Mouse (Mus musculus) CH12.LX (cell line): Measurements from ENCODE around the gene Iqsec2.

Experiments used
- CTCF ChIP-seq, 2 experiments: IDR thresholded peaks in 1 of 2; conservative IDR thresholded peaks in 1 of 2; 2 replicates each; pipeline ENCODE4 v1.5.1; 2011 to 2012; ENCODE audit warnings: low read depth in 2 of 2, low read length in 2 of 2, improper control_type of control experiment in 1 of 2, inconsistent platforms in 1 of 2, mild to moderate bottlenecking in 1 of 2, moderate library complexity in 1 of 2
- GABPA ChIP-seq: IDR thresholded peaks from 2 replicates; pipeline ENCODE4 v1.6.1; 2012; ENCODE audit warnings: low read depth, low read length, improper control_type of control experiment, inconsistent platforms; ENCODE audit not compliant: insufficient replicate concordance
- KAT2A ChIP-seq: IDR thresholded peaks from 2 replicates; pipeline ENCODE4 v1.6.1; 2012; ENCODE audit warnings: low read length, improper control_type of control experiment, inconsistent platforms; ENCODE audit not compliant: insufficient replicate concordance
- MAZ ChIP-seq: IDR thresholded peaks from 2 replicates; pipeline ENCODE4 v1.6.1; 2012; ENCODE audit warnings: low read depth, mild to moderate bottlenecking, inconsistent platforms, low read length, improper control_type of control experiment, moderate library complexity
- POLR2A ChIP-seq: IDR thresholded peaks from 2 replicates; pipeline ENCODE4 v1.6.1; 2011; ENCODE audit warnings: low read depth, mild to moderate bottlenecking, improper control_type of control experiment, low read length
- RCOR1 ChIP-seq: conservative IDR thresholded peaks from 2 replicates; pipeline ENCODE4 v1.6.1; 2012; ENCODE audit warnings: low read depth, mild to moderate bottlenecking, inconsistent platforms, low read length, improper control_type of control experiment
- SMC3 ChIP-seq: IDR thresholded peaks from 2 replicates; pipeline ENCODE4 v1.6.1; 2011; ENCODE audit warnings: low read depth, low read length, improper control_type of control experiment
- TCF12 ChIP-seq: IDR thresholded peaks from 2 replicates; pipeline ENCODE4 v1.6.1; 2014; ENCODE audit warnings: low read depth, mild to moderate bottlenecking, inconsistent platforms, low read length, improper control_type of control experiment

DNA sequence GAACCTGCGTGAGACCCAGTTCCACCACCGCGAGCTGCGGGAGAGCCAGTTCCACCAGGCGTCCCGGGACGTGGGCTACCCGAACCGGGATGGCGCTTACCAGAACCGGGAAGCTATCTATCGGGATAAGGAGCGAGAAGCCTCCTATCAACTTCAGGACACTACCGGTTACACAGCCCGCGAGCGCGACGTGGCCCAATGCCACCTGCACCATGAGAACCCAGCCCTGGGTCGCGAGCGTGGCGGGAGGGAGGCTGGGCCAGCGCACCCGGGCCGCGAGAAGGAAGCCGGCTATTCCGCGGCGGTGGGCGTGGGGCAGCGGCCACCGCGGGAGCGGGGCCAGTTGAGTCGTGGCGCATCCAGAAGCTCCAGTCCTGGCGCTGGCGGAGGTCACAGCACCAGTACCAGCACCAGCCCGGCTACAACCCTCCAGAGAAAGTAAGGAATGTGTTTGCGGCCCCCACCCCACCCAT is 710 bp downstream of the Iqsec2 start:
- TF ChIP-seq TCF12 = no peak
- no peak for TF ChIP-seq KAT2A
- TF ChIP-seq POLR2A = no peak
- no peak for TF ChIP-seq MAZ
- no peak for TF ChIP-seq CTCF (conservative IDR thresholded peaks at IDR 0.05 in 1 of 2, IDR thresholded peaks at IDR 0.05 in 1 of 2; ENCODE audit: low read depth in 2 of 2, low read length in 2 of 2)
- TF ChIP-seq SMC3 = no peak
- TF ChIP-seq RCOR1 = no peak
- no peak for TF ChIP-seq GABPA
